Mouse (Mus musculus) ES-E14 (cell line): ENCODE measurements around the gene Zfand2b.

Source experiments
- CHD2 ChIP-seq: IDR thresholded peaks from 2 replicates; pipeline ENCODE4 v1.6.1; 2014; ENCODE audit warnings: mild to moderate bottlenecking, low read depth, low read length, inconsistent platforms
- HCFC1 ChIP-seq: IDR thresholded peaks from 2 replicates; pipeline ENCODE4 v1.6.1; 2012; ENCODE audit warnings: low read length, inconsistent platforms, borderline replicate concordance; ENCODE audit not compliant: insufficient read depth
- MAFK ChIP-seq: IDR thresholded peaks from 2 replicates; pipeline ENCODE4 v1.6.1; 2014; ENCODE audit warnings: mild to moderate bottlenecking, low read depth, low read length, inconsistent platforms; ENCODE audit not compliant: insufficient read depth
- ZC3H11A ChIP-seq: IDR thresholded peaks from 2 replicates; pipeline ENCODE4 v1.6.1; 2012; ENCODE audit warnings: low read depth, mild to moderate bottlenecking, inconsistent platforms, low read length, borderline replicate concordance
- ZNF384 ChIP-seq: IDR thresholded peaks from 2 replicates; pipeline ENCODE4 v1.6.1; 2012; ENCODE audit warnings: low read depth, low read length, inconsistent platforms

DNA sequence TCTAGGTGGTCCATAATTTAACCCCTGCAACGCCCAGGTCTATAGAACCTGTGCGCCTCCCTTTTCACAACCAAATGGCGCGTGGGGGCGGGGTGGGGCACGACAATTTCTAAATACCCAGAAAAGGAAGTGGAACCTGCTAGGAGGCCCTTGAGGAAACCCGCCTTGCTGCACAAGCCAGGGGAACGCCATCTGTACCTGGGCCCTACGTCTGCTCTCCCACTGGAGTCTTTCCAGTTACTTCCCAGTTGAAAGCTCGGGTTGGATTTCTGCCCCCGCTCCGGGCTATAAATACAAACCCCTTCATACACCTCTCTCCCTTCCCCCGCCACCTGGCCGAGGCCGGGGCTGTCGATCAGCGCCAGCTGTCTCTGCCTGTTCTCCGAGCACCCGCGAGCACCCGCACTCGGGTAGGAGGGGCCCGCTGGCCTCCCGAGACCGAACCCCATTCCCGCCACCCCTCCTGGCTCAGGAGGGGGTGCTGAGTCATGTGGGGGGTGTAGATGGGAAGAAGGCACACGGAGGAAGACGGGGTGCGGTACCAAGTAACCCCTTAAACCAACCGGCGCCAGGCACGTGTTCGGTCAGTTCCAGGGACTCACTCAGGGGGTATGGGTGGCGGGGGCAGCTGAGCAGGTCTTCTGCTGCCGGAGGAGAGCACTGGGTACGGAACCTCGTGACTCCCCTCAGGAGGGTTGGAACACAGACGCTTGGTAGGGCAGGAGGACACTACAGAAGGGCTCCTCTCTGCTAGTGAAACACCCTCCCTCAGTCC is 50.0 kb downstream of the Zfand2b start:
- TF ChIP-seq HCFC1 (no peak), ZNF384 (no peak), MAFK (0 out of 2 replicates have a peak, but pooled peaks have one; percentile 2), CHD2 (no peak), ZC3H11A (no peak)
